Mouse (Mus musculus) C2C12 (cell line): ENCODE measurements at regions not wholly inside any gene's neighbourhood (a gene's known extent, or its start where the extent isn't known, plus 50 kb on each side); places are given as distances from the start of the nearest gene placed in this dataset.

ENCODE experiments used
- H3K27me3 ChIP-seq: one replicate; pipeline ENCODE4 v1.6.1; 2011; ENCODE audit not compliant: control insufficient read depth, insufficient read depth, insufficient read length
- H3K36me3 ChIP-seq: one replicate; pipeline ENCODE4 v1.6.1; 2011; ENCODE audit not compliant: control insufficient read depth, insufficient read depth
- H3K4me3 ChIP-seq: one replicate; pipeline ENCODE4 v1.5.1; 2011; ENCODE audit warnings: mild to moderate bottlenecking, control low read depth; ENCODE audit not compliant: poor library complexity, insufficient read depth, severe bottlenecking
- H3K79me2 ChIP-seq: one replicate; pipeline ENCODE4 v1.6.1; 2011; ENCODE audit not compliant: control insufficient read depth, insufficient read depth
- H3K79me3 ChIP-seq: one replicate; pipeline ENCODE4 v1.6.1; 2011; ENCODE audit warnings: low read depth, control low read depth
- H3ac ChIP-seq: one replicate; pipeline ENCODE3; 2011; ENCODE audit warnings: low read depth; ENCODE audit not compliant: control insufficient read depth, insufficient read length
- CEBPB ChIP-seq: IDR thresholded peaks from one replicate; pipeline ENCODE4 v1.6.1; 2011; ENCODE audit warnings: low read depth, mild to moderate bottlenecking, control low read depth, moderate library complexity
- CTCF ChIP-seq: IDR thresholded peaks from one replicate; pipeline ENCODE4 v1.5.1; 2011; ENCODE audit not compliant: control insufficient read depth, insufficient read depth, insufficient read length
- FOSL1 ChIP-seq: IDR thresholded peaks from one replicate; pipeline ENCODE4 v1.8.0; 2011; ENCODE audit warnings: mild to moderate bottlenecking, low read length; ENCODE audit not compliant: poor library complexity, insufficient read depth, severe bottlenecking
- MAX ChIP-seq: IDR thresholded peaks from one replicate; pipeline ENCODE4 v1.6.1; 2011; ENCODE audit warnings: mild to moderate bottlenecking, control low read depth
- MYOD1 ChIP-seq: IDR thresholded peaks from one replicate; pipeline ENCODE4 v1.6.1; 2011; ENCODE audit warnings: low read depth; ENCODE audit not compliant: control insufficient read depth, insufficient read length
- MYOG ChIP-seq: IDR thresholded peaks from one replicate; pipeline ENCODE4 v1.6.1; 2011; ENCODE audit not compliant: control insufficient read depth, insufficient read length; ENCODE audit errors: extremely low read depth
- USF1 ChIP-seq: IDR thresholded peaks from one replicate; pipeline ENCODE4 v1.6.1; 2011; ENCODE audit warnings: low read depth, mild to moderate bottlenecking, control low read depth, moderate library complexity

DNA sequence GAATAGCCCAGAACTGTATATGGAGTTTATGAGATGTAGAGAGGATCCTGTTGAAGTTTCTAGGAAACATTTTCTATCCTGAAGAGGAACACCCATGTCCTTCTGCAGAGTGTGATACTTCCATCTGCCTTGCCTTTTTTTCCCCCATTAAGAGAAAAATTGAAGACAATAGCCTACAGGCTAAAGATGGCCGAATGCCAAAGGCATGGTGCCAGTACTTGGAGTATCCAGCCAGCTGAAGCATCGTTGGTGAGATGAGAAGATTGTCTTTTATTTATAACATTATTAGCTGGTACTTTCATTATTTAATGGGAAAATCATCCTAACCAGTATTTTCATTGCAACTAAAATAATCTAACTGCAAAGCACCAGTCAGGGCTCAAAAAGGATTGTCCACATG is 1135.4 kb downstream of the Gsdmc2 start:
- H3K36me3 ChIP-seq = no peaks in the 10 kb centered on the region
- no peaks in the 10 kb centered on the region for H3K27me3 ChIP-seq
- no peak overlapping the region for H3ac ChIP-seq
- H3K4me3 ChIP-seq = no peak overlapping the region
- no peak for TF ChIP-seq FOSL1
- H3K79me3 ChIP-seq = no peaks in the 10 kb centered on the region
- H3K79me2 ChIP-seq = no peaks in the 10 kb centered on the region

DNA sequence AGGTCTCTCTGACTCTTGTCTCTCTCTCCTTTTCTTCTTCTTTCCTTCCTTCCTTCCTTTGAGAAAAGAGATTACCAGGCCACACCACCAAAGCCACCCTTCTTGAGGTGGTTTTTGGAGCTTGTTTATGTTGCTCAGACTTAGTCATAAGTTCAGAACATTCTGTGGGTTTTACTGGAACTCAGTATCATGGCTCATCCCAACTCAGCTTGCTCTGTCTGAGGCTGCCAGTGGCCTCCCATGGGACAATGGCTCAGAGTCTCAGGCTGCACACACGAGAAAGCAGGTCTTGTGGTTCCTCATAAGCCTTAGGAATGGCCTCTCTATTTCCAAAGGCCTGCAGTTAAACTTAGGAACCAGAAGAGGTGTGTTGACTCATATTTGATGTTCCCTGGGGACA is 1146.4 kb downstream of the Gsdmc2 start:
- no peaks in the 10 kb centered on the region for H3K79me2 ChIP-seq
- TF ChIP-seq CTCF (no peak), MAX (peak; percentile 81), MYOG (no peak), MYOD1 (peak; percentile 66), CEBPB (peak; percentile 14), FOSL1 (peak; percentile 95)

DNA sequence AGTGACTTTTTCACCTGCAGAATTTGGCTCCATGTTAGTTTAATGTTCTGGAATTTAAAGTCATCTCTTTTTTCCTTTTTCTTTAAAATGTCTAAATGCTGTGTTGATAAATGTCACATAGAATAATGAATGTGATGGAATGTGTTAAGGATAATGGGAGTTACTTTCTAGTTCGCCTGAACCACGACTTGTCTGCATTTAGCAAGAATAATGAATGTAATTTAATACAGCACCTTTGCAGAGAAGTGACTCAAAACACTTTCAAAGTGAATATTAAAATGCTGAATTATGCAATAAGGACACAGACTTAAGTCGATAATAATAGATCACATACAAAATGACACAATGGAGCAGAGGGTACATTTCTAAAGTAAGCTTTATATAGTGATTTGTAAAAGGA is 1150.2 kb downstream of the Gsdmc2 start:
- Histone ChIP-seq H3K27me3 (no peaks in the 10 kb centered on the region), H3K79me3 (no peaks in the 10 kb centered on the region), H3K4me3 (no peak overlapping the region), H3K79me2 (no peaks in the 10 kb centered on the region), H3ac (no peak overlapping the region), H3K36me3 (no peaks in the 10 kb centered on the region)
- TF ChIP-seq CEBPB (peak; percentile 19), CTCF (no peak)

More for the DNA sequence above, 1146.4 kb downstream of the Gsdmc2 start:
- Histone ChIP-seq H3K27me3 (no peaks in the 10 kb centered on the region), H3K4me3 (no peak overlapping the region), H3ac (no peak overlapping the region), H3K36me3 (no peaks in the 10 kb centered on the region), H3K79me3 (no peaks in the 10 kb centered on the region)

DNA sequence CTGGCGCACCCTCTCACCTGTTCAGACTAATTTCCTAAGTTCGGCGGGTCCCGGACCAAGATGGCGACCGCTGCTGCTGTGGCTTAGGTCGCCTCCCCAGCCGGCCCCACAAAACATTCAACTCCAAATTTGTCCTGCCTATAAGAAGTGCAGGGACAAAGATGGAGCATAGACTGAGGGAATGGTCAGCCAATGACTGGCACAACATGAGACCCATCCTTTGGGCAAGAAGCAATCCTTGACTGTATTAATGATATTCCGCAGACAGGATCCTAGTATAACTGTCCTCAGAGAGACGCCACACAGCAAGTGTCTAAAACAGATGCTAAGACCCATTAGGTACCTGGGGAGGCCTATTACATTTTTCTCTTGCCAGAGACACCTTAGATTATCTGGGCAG is 1151.3 kb downstream of the Gsdmc2 start:
- Histone ChIP-seq H3K4me3 (no peak overlapping the region), H3K36me3 (no peaks in the 10 kb centered on the region), H3ac (no peak overlapping the region), H3K27me3 (no peaks in the 10 kb centered on the region), H3K79me3 (no peaks in the 10 kb centered on the region), H3K79me2 (no peaks in the 10 kb centered on the region)
- TF ChIP-seq CTCF (no peak), MYOG (no peak), FOSL1 (no peak), CEBPB (no peak), MYOD1 (no peak), USF1 (no peak), MAX (no peak)

DNA sequence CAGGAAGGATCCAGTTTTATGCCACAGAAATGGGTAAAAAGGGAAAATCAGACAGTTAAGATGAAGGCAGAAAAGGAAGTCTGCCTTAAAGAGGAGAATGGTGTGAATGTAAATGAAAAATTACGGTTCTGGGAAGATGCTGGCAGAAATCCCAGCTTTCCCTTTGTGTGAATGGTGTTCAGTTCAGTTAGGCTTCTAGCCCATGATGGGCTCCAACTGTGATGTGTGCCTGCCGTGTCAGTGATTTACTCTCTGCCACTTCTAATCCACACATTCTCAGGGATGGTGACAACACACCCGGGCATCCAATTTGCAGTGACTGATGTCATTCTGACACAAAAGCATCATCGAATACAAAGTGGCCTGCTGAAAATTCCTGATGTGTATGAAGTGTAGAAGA is 1171.6 kb downstream of the Gsdmc2 start:
- TF ChIP-seq FOSL1 (no peak), CEBPB (no peak), USF1 (no peak), CTCF (no peak), MYOD1 (no peak), MAX (no peak), MYOG (no peak)
- H3K79me2 ChIP-seq = no peaks in the 10 kb centered on the region

DNA sequence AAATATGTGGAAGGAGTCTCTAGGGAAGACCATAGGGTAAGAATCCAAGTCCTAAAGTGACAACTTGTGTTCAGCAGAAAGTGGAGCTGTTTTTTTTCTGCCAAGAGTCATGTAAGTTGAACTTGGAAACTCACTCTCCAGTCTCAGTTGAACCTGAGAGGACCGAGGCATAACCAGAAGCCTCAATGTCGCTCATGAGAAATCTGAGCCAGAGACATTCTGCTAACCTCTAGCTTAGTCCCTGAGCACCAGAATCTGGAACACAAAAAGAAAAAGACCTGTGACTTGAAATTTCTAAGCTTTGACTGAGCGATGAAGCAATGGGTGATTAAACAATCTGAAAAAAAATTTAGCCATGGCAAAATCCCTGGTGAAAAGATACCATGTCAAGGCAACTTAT is 1175.0 kb downstream of the Gsdmc2 start:
- no peak overlapping the region for H3K4me3 ChIP-seq
- no peaks in the 10 kb centered on the region for H3K79me2 ChIP-seq
- H3ac ChIP-seq = no peak overlapping the region
- H3K79me3 ChIP-seq = no peaks in the 10 kb centered on the region
- no peaks in the 10 kb centered on the region for H3K27me3 ChIP-seq
- TF ChIP-seq CTCF = no peak
- TF ChIP-seq FOSL1 = no peak
- no peak for TF ChIP-seq MYOD1
- no peak for TF ChIP-seq MAX
- no peak for TF ChIP-seq MYOG
- TF ChIP-seq CEBPB = no peak
- no peak for TF ChIP-seq USF1
- no peaks in the 10 kb centered on the region for H3K36me3 ChIP-seq

More for the DNA sequence above, 1171.6 kb downstream of the Gsdmc2 start:
- Histone ChIP-seq H3K36me3 (no peaks in the 10 kb centered on the region), H3K79me3 (no peaks in the 10 kb centered on the region), H3K4me3 (no peak overlapping the region), H3ac (no peak overlapping the region), H3K27me3 (no peaks in the 10 kb centered on the region)
